Mouse (Mus musculus) CH12.LX (cell line): Measurements from ENCODE around the gene Prdm5. TPM values are rescaled to one million over a fixed set of nuclear protein-coding genes. Genes with fewer than 3 reads are reported as not detected.

Source experiments
- DNase-seq: peaks from one replicate; pipeline ENCODE4 v3.0.0-alpha.2; 2013; ENCODE audit errors: extremely low read depth
- H3K27ac ChIP-seq: 2 replicates; pipeline ENCODE4 v1.5.1; 2012; ENCODE audit warnings: low read depth, mild to moderate bottlenecking, control low read depth, moderate library complexity; ENCODE audit not compliant: insufficient read depth
- H3K27me3 ChIP-seq: replicated peaks from 2 replicates; pipeline ENCODE3; 2012; ENCODE audit warnings: inconsistent platforms
- H3K36me3 ChIP-seq, 2 experiments: replicated peaks in 1 of 2; 2 replicates each; pipeline versions ENCODE3 to v1.6.1; 2012; ENCODE audit warnings: inconsistent platforms in 1 of 2, low read length in 1 of 2, mild to moderate bottlenecking in 1 of 2, mixed read lengths in 1 of 2, moderate library complexity in 1 of 2; ENCODE audit not compliant: control insufficient read depth in 1 of 2, insufficient read depth in 1 of 2
- H3K4me1 ChIP-seq, 2 experiments: 2 replicates each; pipeline ENCODE4 v1.6.1; 2012; ENCODE audit warnings: inconsistent platforms in 1 of 2, moderate library complexity in 1 of 2; ENCODE audit not compliant: insufficient read depth in 2 of 2, control insufficient read depth in 1 of 2
- H3K4me2 ChIP-seq: 2 replicates; pipeline ENCODE4 v1.6.1; 2012; ENCODE audit warnings: low read depth, mild to moderate bottlenecking, control low read depth; ENCODE audit not compliant: poor library complexity, insufficient read depth, severe bottlenecking
- H3K4me3 ChIP-seq, 3 experiments: fragments of 150-350 bp in 1 of 3; sonication (generic) in 1 of 3; replicated peaks in 1 of 3; 2 replicates each; pipeline versions ENCODE3 to v1.5.1; 2011 to 2012; ENCODE audit warnings: low read depth in 2 of 3, low read length in 2 of 3, mild to moderate bottlenecking in 2 of 3, moderate library complexity in 2 of 3, control low read depth in 1 of 3, improper control_type of control experiment in 1 of 3, inconsistent platforms in 1 of 3, mixed read lengths in 1 of 3; ENCODE audit not compliant: poor library complexity in 1 of 3
- H3K79me2 ChIP-seq: replicated peaks from 2 replicates; pipeline ENCODE4 v1.6.1; 2012; ENCODE audit warnings: mild to moderate bottlenecking, moderate library complexity; ENCODE audit not compliant: control insufficient read depth, poor library complexity, insufficient read depth, severe bottlenecking; ENCODE audit errors: extremely low read depth
- H3K9ac ChIP-seq: 2 replicates; pipeline ENCODE4 v1.6.1; 2012; ENCODE audit warnings: low read depth, mild to moderate bottlenecking, control low read depth, moderate library complexity; ENCODE audit not compliant: insufficient read depth
- H3K9me3 ChIP-seq: replicated peaks from 2 replicates; pipeline ENCODE3; 2012; ENCODE audit warnings: low read length, inconsistent platforms, mixed read lengths
- BHLHE40 ChIP-seq: IDR thresholded peaks from 2 replicates; pipeline ENCODE4 v1.6.1; 2011; ENCODE audit warnings: mild to moderate bottlenecking, low read depth, low read length, improper control_type of control experiment
- CTCF ChIP-seq, 2 experiments: IDR thresholded peaks in 1 of 2; conservative IDR thresholded peaks in 1 of 2; 2 replicates each; pipeline ENCODE4 v1.5.1; 2011 to 2012; ENCODE audit warnings: low read depth in 2 of 2, low read length in 2 of 2, improper control_type of control experiment in 1 of 2, inconsistent platforms in 1 of 2, mild to moderate bottlenecking in 1 of 2, moderate library complexity in 1 of 2
- EP300 ChIP-seq: IDR thresholded peaks from 2 replicates; pipeline ENCODE4 v1.6.1; 2011; ENCODE audit warnings: low read length, improper control_type of control experiment
- ETS1 ChIP-seq: conservative IDR thresholded peaks from 2 replicates; pipeline ENCODE4 v1.6.1; 2012; ENCODE audit warnings: low read depth, mild to moderate bottlenecking, inconsistent platforms, low read length, improper control_type of control experiment, moderate library complexity
- GABPA ChIP-seq: IDR thresholded peaks from 2 replicates; pipeline ENCODE4 v1.6.1; 2012; ENCODE audit warnings: low read depth, low read length, improper control_type of control experiment, inconsistent platforms; ENCODE audit not compliant: insufficient replicate concordance
- HCFC1 ChIP-seq: IDR thresholded peaks from 2 replicates; pipeline ENCODE4 v1.6.1; 2012; ENCODE audit warnings: low read depth, mild to moderate bottlenecking, inconsistent platforms, low read length, improper control_type of control experiment
- JUN ChIP-seq: IDR thresholded peaks from 2 replicates; pipeline ENCODE4 v1.6.1; 2011; ENCODE audit warnings: low read depth, mild to moderate bottlenecking, low read length, improper control_type of control experiment, moderate library complexity; ENCODE audit not compliant: insufficient read depth
- JUND ChIP-seq: conservative IDR thresholded peaks from 2 replicates; pipeline ENCODE4 v1.6.1; 2011; ENCODE audit warnings: low read depth, low read length, improper control_type of control experiment
- MAZ ChIP-seq: IDR thresholded peaks from 2 replicates; pipeline ENCODE4 v1.6.1; 2012; ENCODE audit warnings: low read depth, mild to moderate bottlenecking, inconsistent platforms, low read length, improper control_type of control experiment, moderate library complexity
- MXI1 ChIP-seq: IDR thresholded peaks from 2 replicates; pipeline ENCODE4 v1.6.1; 2011; ENCODE audit warnings: mild to moderate bottlenecking, low read depth, low read length, improper control_type of control experiment
- PAX5 ChIP-seq: IDR thresholded peaks from 2 replicates; pipeline ENCODE4 v1.6.1; 2012; ENCODE audit warnings: low read length, inconsistent platforms, mixed read lengths
- POLR2AphosphoS2 ChIP-seq: IDR thresholded peaks from 2 replicates; pipeline ENCODE4 v1.6.1; 2011; ENCODE audit warnings: low read depth, low read length, improper control_type of control experiment
- RAD21 ChIP-seq: IDR thresholded peaks from 2 replicates; pipeline ENCODE4 v1.6.1; 2011; ENCODE audit warnings: low read depth, mild to moderate bottlenecking, low read length, improper control_type of control experiment, moderate library complexity
- RCOR1 ChIP-seq: conservative IDR thresholded peaks from 2 replicates; pipeline ENCODE4 v1.6.1; 2012; ENCODE audit warnings: low read depth, mild to moderate bottlenecking, inconsistent platforms, low read length, improper control_type of control experiment
- TBP ChIP-seq: conservative IDR thresholded peaks from 2 replicates; pipeline ENCODE4 v1.6.1; 2011; ENCODE audit warnings: low read depth, low read length, improper control_type of control experiment
- TCF12 ChIP-seq: IDR thresholded peaks from 2 replicates; pipeline ENCODE4 v1.6.1; 2014; ENCODE audit warnings: low read depth, mild to moderate bottlenecking, inconsistent platforms, low read length, improper control_type of control experiment
- UBTF ChIP-seq: IDR thresholded peaks from 2 replicates; pipeline ENCODE4 v1.6.1; 2012; ENCODE audit warnings: low read depth, mild to moderate bottlenecking, inconsistent platforms, low read length, improper control_type of control experiment, moderate library complexity
- USF1 ChIP-seq: IDR thresholded peaks from 2 replicates; pipeline ENCODE4 v1.6.1; 2014; ENCODE audit warnings: low read depth, mild to moderate bottlenecking, inconsistent platforms, low read length, improper control_type of control experiment
- USF2 ChIP-seq: conservative IDR thresholded peaks from 2 replicates; pipeline ENCODE4 v1.6.1; 2011; ENCODE audit warnings: low read depth, low read length, improper control_type of control experiment
- ZC3H11A ChIP-seq: IDR thresholded peaks from 2 replicates; pipeline ENCODE4 v1.6.1; 2012; ENCODE audit warnings: low read depth, mild to moderate bottlenecking, inconsistent platforms, low read length, improper control_type of control experiment
- ZKSCAN1 ChIP-seq: IDR thresholded peaks from 2 replicates; pipeline ENCODE4 v1.6.1; 2012; ENCODE audit warnings: low read depth, inconsistent platforms, low read length, improper control_type of control experiment, borderline replicate concordance
- ZMIZ1 ChIP-seq: IDR thresholded peaks from 2 replicates; pipeline ENCODE4 v1.6.1; 2012; ENCODE audit warnings: low read depth, mild to moderate bottlenecking, inconsistent platforms, low read length, improper control_type of control experiment
- ZNF384 ChIP-seq: IDR thresholded peaks from 2 replicates; pipeline ENCODE4 v1.6.1; 2012; ENCODE audit warnings: low read depth, low read length, improper control_type of control experiment, inconsistent platforms
- dilution Hi-C: fragments of 300-500 bp; cut with MboI; formaldehyde crosslinking; loops from 2 replicates; pipeline ENCODE4 v1.14.3; 2020; ENCODE audit warnings: low sequenced_read_pairs; ENCODE audit not compliant: extremely low pct_unique_long_range_greater_than_20kb, extremely low pct_ligation_motif_present
- in situ Hi-C: fragments of 300-500 bp; cut with MboI; formaldehyde crosslinking; loops from 3 replicates; pipeline ENCODE4 v1.14.3; 2019; ENCODE audit warnings: low sequenced_read_pairs, low pct_ligation_motif_present, low pct_unique_long_range_greater_than_20kb, mixed read lengths
- polyA plus RNA-seq: library from polyadenylated mRNA; unstranded; fragments of >175 nt; gene quantifications from 2 replicates; pipeline ENCODE4 v1.2.1, GENCODE M21; 2012; ENCODE audit warnings: low read depth; ENCODE audit not compliant: insufficient read length
- total RNA-seq, 2 experiments: library from RNA; depleted of rRNA; stranded (reverse); fragments of 300-350 nt in 1 of 2; fragments of >200 nt in 1 of 2; gene quantifications; 2 replicates each; pipeline ENCODE4 v1.2.3; 2012 to 2014

Gene Prdm5
- total and polyA plus RNA-seq, 3 experiments: not detected

GRCm38 (mm10) chr6:65760073-65760472 is 18.7 kb upstream of the Prdm5 start:
- Histone ChIP-seq H3K36me3 (no peaks in the 10 kb centered on the region), H3K4me3 (no peak overlapping the region), H3K27me3 (no peaks in the 10 kb centered on the region), H3K9me3 (no peaks in the 10 kb centered on the region), H3K4me2 (no peak overlapping the region), H3K4me1 (peaks cover 0 to 3% of the 10 kb centered on the region in 2 experiments; a peak in 2 of 4 replicates), H3K79me2 (no peaks in the 10 kb centered on the region), H3K27ac (no peak overlapping the region), H3K9ac (no peak overlapping the region)
- TF ChIP-seq USF2: no peak
- no peak for TF ChIP-seq PAX5
- no peak for TF ChIP-seq EP300
- no peak for TF ChIP-seq ZC3H11A
- TF ChIP-seq ZMIZ1: no peak
- TF ChIP-seq JUND: no peak
- no peak for TF ChIP-seq TBP
- TF ChIP-seq ETS1: no peak
- TF ChIP-seq POLR2AphosphoS2: no peak
- no peak for TF ChIP-seq ZNF384
- TF ChIP-seq CTCF (conservative IDR thresholded peaks at IDR 0.05 in 1 of 2, IDR thresholded peaks at IDR 0.05 in 1 of 2; ENCODE audit: low read depth in 2 of 2, low read length in 2 of 2): no peak
- dilution Hi-C loops: no loop called here
- no peak for DNase-seq
- in situ Hi-C loops: no loop called here

GRCm38 (mm10) chr6:65764459-65764858 is 14.3 kb upstream of the Prdm5 start:
- Histone ChIP-seq H3K27ac (no peak overlapping the region), H3K9me3 (no peaks in the 10 kb centered on the region), H3K4me1 (peaks cover 2 to 12% of the 10 kb centered on the region in 2 experiments; a peak in 3 of 4 replicates), H3K4me2 (no peak overlapping the region; the same call in 1 of the 2 replicates), H3K9ac (no peak overlapping the region), H3K27me3 (no peaks in the 10 kb centered on the region), H3K79me2 (no peaks in the 10 kb centered on the region), H3K36me3 (no peaks in the 10 kb centered on the region), H3K4me3 (no peak overlapping the region)
- TF ChIP-seq CTCF (conservative IDR thresholded peaks at IDR 0.05 in 1 of 2, IDR thresholded peaks at IDR 0.05 in 1 of 2; ENCODE audit: low read depth in 2 of 2, low read length in 2 of 2) (no peak), USF2 (no peak), JUN (no peak), ETS1 (no peak), EP300 (no peak), TCF12 (no peak), MAZ (no peak), JUND (no peak), USF1 (no peak), RAD21 (no peak), HCFC1 (no peak), GABPA (no peak), RCOR1 (no peak), BHLHE40 (no peak), MXI1 (no peak), ZMIZ1 (no peak), ZKSCAN1 (no peak), UBTF (no peak)
- in situ Hi-C loops (no loop called here), dilution Hi-C loops (no loop called here)
- DNase-seq: no peak
